Mouse (Mus musculus): ENCODE data around the gene Taok3.

DNA sequence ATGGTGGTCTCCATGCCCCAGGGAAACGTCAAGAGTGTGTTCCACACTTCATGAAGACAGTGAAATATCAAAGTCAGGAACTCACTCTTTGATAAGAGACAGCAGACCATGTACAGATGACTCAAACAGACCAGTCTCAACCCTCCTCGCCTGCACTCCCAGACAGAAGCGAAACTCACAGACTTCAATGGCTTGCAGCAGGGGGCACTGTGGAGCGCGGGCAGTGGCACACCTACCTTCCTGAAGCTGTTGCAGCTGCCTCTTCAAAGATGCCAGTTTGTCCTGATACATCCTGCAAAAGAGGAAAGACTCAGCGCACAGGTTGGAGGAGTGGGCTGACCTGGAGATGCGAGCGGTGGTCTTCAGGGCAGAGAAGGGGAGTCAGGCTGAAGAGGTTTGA, 10.4 kb upstream of the Taok3 start:
- TF ChIP-seq CTCF (conservative IDR thresholded peaks at IDR 0.05; ENCODE audit: insufficient read depth, insufficient read length, low read depth, low read length) (peak; percentile 44), POLR2A (IDR thresholded peaks at IDR 0.05; ENCODE audit: low read depth, low read length) (no peak)

Data from kidney, adult 2 months (tissue).